Mouse (Mus musculus): Measurements from ENCODE around the gene Rrn3. TPM values are rescaled to one million over a fixed set of nuclear protein-coding genes. Genes with fewer than 3 reads are reported as not detected.
A peak's percentile ranks its signal among the peaks of the same experiment; 100 is the strongest.

Gene Rrn3
- polyA plus RNA-seq, 1 experiment from 2014 or later: 49.8 TPM

DNA sequence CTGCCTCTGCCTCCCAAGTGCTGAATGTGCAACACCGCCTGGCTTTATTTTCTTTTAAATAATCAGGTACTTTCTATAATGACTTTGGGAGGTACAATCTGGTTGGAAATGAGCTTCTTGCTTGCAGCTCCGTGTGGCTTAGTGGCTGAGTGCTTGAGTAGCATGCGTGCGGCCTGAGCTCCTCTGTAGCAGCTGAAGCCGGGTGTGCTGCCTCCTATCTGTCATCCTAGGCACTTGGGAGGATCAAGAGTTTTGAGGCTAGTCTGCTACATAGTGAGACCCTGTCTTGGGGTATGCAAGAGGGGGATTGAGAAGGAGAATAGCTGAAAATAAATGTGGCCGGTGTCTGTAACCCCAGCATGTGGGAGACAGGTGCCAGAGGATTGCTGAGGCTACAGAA is 31.6 kb downstream of the Rrn3 start:
- Histone ChIP-seq H3K4me1 (ENCODE audit: control insufficient read depth in 2 of 2, insufficient read depth in 2 of 2, low read length in 2 of 2) (no peaks in the 10 kb centered on the region), H3K9ac (ENCODE audit: low read length) (no peak overlapping the region), H3K4me3 (ENCODE audit: control insufficient read depth in 1 of 2, insufficient read depth in 1 of 2, low read depth in 1 of 2, low read length in 2 of 2) (no peak overlapping the region), H3K9me3 (ENCODE audit: control insufficient read depth, low read length) (no peaks in the 10 kb centered on the region), H3K4me2 (ENCODE audit: low read length) (no peak overlapping the region), H3K27me3 (ENCODE audit: control insufficient read depth, insufficient read depth, low read length) (no peaks in the 10 kb centered on the region), H3K36me3 (ENCODE audit: control insufficient read depth, insufficient read depth, low read length) (peaks cover 91% of the 10 kb centered on the region), H3K27ac (replicated peaks in 1 of 2; ENCODE audit: control insufficient read depth in 1 of 2, insufficient read depth in 1 of 2, low read depth in 2 of 2, low read length in 2 of 2) (no peak overlapping the region)
- no peak for ATAC-seq (ENCODE audit: insufficient number of reproducible peaks, insufficient read depth, low FRiP score, low read depth)
- 85% methylated on average over 6 of the region's 6 CpGs for WGBS

DNA sequence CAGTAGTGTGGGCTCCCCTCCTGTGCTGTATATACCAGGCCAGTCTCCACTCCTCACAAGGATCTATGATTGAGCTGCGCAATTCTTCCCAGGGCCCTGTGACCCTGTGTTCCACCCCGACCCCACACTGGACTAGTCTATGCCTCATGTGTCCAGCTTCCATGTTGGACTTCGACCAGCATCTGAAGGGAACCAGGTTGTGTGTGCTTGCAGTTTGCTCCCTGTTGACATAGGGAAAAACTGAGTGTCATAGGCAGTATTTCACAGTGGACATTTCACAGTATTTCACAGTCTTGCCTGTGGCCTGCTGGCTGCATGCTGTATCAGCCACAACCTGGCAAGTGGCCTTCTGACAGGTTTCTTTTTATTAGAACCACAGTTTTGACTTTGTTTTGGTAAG is 32.7 kb downstream of the Rrn3 start:
- no peak overlapping the region for H3K4me2 ChIP-seq (ENCODE audit: low read length)
- WGBS: 96% methylated on average over 3 of the region's 3 CpGs
- H3K4me3 ChIP-seq (ENCODE audit: control insufficient read depth in 1 of 2, insufficient read depth in 1 of 2, low read depth in 1 of 2, low read length in 2 of 2): no peak overlapping the region
- no peak for ATAC-seq (ENCODE audit: insufficient number of reproducible peaks, insufficient read depth, low FRiP score, low read depth)
- H3K9ac ChIP-seq (ENCODE audit: low read length): no peak overlapping the region
- H3K27me3 ChIP-seq (ENCODE audit: control insufficient read depth, insufficient read depth, low read length): no peaks in the 10 kb centered on the region
- H3K4me1 ChIP-seq (ENCODE audit: control insufficient read depth in 2 of 2, insufficient read depth in 2 of 2, low read length in 2 of 2): peaks cover 0 to 3% of the 10 kb centered on the region in 2 experiments; a peak in 2 of 4 replicates
- H3K27ac ChIP-seq (replicated peaks in 1 of 2; ENCODE audit: control insufficient read depth in 1 of 2, insufficient read depth in 1 of 2, low read depth in 2 of 2, low read length in 2 of 2): no peak overlapping the region
- H3K36me3 ChIP-seq (ENCODE audit: control insufficient read depth, insufficient read depth, low read length): peaks cover 82% of the 10 kb centered on the region
- no peaks in the 10 kb centered on the region for H3K9me3 ChIP-seq (ENCODE audit: control insufficient read depth, low read length)

DNA sequence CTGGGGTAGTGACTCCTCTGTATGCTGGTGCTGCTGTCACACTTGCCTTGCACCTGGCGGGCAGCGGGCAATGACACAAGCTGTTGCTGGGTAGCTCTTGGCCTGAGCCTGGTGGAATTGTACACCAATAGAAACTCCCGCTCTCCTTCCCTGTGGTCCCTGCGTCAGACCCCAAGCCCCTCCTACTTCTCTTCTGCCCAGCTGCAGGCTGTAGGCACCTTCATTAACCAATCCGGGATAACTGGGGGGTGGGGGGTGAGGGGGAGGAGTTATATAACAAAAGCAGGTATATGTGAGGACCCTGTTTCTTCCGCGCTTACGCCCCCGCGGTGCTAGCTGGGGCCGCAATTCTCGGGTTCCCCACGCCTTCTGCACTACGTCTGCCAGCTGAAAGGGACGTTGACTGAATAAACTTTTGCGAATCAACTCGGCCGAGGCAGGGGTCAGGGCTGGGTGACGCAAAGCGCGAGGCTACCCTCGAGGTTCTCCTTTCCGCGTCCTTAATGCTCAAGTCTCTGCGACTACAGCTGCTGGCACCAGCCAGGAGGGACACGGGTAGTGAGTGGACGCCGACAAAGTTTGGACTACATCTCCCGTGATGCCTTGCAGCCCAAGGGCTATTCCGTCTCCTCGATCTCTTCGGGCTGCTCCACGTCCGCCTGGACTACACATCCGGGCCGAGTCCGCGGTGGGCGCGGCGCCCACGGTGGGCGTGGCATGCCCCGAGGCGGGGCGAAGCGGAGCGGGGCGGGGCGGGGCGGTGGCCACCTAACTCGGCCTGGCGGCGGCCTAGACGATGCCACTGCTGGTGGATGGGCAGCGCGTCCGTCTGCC is 38.3 kb downstream of the Rrn3 start, which contains the start of gene Ntan1:
Gene Ntan1 (plus strand): TSS at position 286 of the 834 bp plus-strand sequence.
- H3K4me1 ChIP-seq (ENCODE audit: control insufficient read depth in 2 of 2, insufficient read depth in 2 of 2, low read length in 2 of 2): peaks cover 0 to 14% of the 10 kb centered on the region in 2 experiments; a peak in 3 of 4 replicates
- peak within 1 kb of the TSS; percentile 95 to 98 for H3K27ac ChIP-seq (replicated peaks in 1 of 2; ENCODE audit: control insufficient read depth in 1 of 2, insufficient read depth in 1 of 2, low read depth in 2 of 2, low read length in 2 of 2)
- no peaks in the 10 kb centered on the region for H3K27me3 ChIP-seq (ENCODE audit: control insufficient read depth, insufficient read depth, low read length)
- peak within 1 kb of the TSS; percentile 71 to 73 for H3K4me3 ChIP-seq (ENCODE audit: control insufficient read depth in 1 of 2, insufficient read depth in 1 of 2, low read depth in 1 of 2, low read length in 2 of 2)
- WGBS: under 1% methylated on average over 52 of the region's 58 CpGs
- peak within 1 kb of the TSS; percentile 66 for H3K4me2 ChIP-seq (ENCODE audit: low read length)
- ATAC-seq (ENCODE audit: insufficient number of reproducible peaks, insufficient read depth, low FRiP score, low read depth): peak; percentile 97
- peak within 1 kb of the TSS; percentile 84 for H3K9ac ChIP-seq (ENCODE audit: low read length)
- H3K36me3 ChIP-seq (ENCODE audit: control insufficient read depth, insufficient read depth, low read length): peaks cover 31% of the 10 kb centered on the region
- no peaks in the 10 kb centered on the region for H3K9me3 ChIP-seq (ENCODE audit: control insufficient read depth, low read length)

DNA sequence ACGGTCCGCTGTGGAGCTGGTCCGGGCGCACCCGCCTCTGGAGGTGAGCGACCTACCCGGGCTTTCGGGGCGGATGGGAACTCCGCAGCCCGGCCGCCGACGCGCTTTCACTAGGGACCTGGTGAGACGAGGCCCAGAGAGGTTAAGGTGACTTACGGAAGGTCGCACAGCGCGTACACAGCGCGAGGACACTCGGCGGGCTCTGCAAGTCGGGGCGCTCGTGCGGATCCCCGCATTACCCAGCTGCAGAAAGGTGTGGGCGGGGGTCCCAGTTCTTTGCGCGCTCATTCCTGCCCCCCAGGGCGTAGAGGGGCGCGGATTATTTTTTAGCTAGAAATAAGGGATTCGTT is 38.9 kb downstream of the Rrn3 start:
- ATAC-seq (ENCODE audit: insufficient number of reproducible peaks, insufficient read depth, low FRiP score, low read depth): peak; percentile 31
- Histone ChIP-seq H3K4me2 (ENCODE audit: low read length) (peak overlapping the region; percentile 66), H3K9me3 (ENCODE audit: control insufficient read depth, low read length) (no peaks in the 10 kb centered on the region), H3K27me3 (ENCODE audit: control insufficient read depth, insufficient read depth, low read length) (no peaks in the 10 kb centered on the region), H3K36me3 (ENCODE audit: control insufficient read depth, insufficient read depth, low read length) (peaks cover 25% of the 10 kb centered on the region), H3K4me3 (ENCODE audit: control insufficient read depth in 1 of 2, insufficient read depth in 1 of 2, low read depth in 1 of 2, low read length in 2 of 2) (peak overlapping the region; percentile 71 to 73), H3K27ac (replicated peaks in 1 of 2; ENCODE audit: control insufficient read depth in 1 of 2, insufficient read depth in 1 of 2, low read depth in 2 of 2, low read length in 2 of 2) (peak overlapping the region; percentile 52 to 98), H3K4me1 (ENCODE audit: control insufficient read depth in 2 of 2, insufficient read depth in 2 of 2, low read length in 2 of 2) (peaks cover 0 to 14% of the 10 kb centered on the region in 2 experiments; a peak in 3 of 4 replicates), H3K9ac (ENCODE audit: low read length) (peak overlapping the region; percentile 84)
- WGBS: under 1% methylated on average over 36 of the region's 36 CpGs

DNA sequence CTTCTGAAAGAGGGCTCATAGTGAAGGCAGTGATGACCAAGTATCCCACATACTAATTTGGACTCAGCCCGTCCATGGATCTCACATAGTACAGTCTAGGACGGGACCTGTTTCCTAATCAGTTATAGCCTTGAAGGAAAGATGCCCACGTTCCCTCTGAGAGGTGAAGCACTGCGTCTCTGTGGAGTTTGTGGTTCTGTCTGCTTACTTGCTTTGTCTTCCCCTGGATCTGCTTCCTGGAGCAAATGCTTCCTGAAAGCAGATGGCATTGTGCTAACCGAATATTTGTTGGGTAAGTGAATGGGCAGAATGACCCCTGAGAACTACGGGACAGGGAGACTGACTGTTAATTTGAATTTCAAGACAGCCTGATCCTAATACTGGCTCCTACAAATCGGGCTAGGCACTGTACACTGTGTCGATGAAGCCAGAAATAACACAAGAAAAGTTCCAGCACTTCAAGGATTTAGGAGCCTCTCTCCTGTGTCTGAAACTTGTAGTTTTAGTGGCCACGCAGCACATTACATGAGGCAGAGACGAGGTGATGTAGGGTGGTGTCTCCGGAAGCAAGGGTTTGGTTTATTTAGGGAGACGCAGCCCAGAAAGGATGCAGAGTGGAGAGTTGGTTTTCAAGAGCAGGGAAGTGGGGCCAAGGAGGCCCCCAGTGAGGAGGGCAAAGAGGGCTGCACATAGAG is 39.4 kb downstream of the Rrn3 start:
- Histone ChIP-seq H3K9ac (ENCODE audit: low read length) (peak overlapping the region; percentile 84), H3K4me1 (ENCODE audit: control insufficient read depth in 2 of 2, insufficient read depth in 2 of 2, low read length in 2 of 2) (peaks cover 0 to 14% of the 10 kb centered on the region in 2 experiments; a peak in 3 of 4 replicates), H3K27ac (replicated peaks in 1 of 2; ENCODE audit: control insufficient read depth in 1 of 2, insufficient read depth in 1 of 2, low read depth in 2 of 2, low read length in 2 of 2) (peak overlapping the region; percentile 52 to 98), H3K4me2 (ENCODE audit: low read length) (peak overlapping the region; percentile 66), H3K27me3 (ENCODE audit: control insufficient read depth, insufficient read depth, low read length) (no peaks in the 10 kb centered on the region), H3K36me3 (ENCODE audit: control insufficient read depth, insufficient read depth, low read length) (peaks cover 20% of the 10 kb centered on the region), H3K4me3 (ENCODE audit: control insufficient read depth in 1 of 2, insufficient read depth in 1 of 2, low read depth in 1 of 2, low read length in 2 of 2) (peak overlapping the region; percentile 71 to 73), H3K9me3 (ENCODE audit: control insufficient read depth, low read length) (no peaks in the 10 kb centered on the region)
- WGBS: 19% methylated on average over 12 of the region's 12 CpGs
- no peak for ATAC-seq (ENCODE audit: insufficient number of reproducible peaks, insufficient read depth, low FRiP score, low read depth)

DNA sequence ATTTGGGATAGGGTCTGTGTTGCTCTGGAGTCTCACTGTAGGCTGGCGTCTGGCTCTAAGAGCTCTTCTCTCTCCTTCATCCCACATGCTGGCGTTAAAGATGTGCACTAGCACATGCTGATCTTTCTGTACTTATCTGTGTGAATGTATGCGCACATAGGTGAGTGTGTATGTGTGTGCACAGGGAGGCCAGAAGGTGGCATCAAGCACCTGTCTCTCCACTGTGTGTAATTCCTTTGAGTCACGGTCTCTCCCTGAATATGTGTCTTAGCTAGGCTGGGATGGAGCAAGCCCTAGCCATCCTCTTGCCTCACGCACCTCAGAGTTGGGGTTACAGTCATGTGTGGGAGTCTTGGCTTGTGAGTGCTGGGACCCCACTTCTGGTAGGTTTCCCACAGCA is 40.3 kb downstream of the Rrn3 start:
- H3K9me3 ChIP-seq (ENCODE audit: control insufficient read depth, low read length): no peaks in the 10 kb centered on the region
- H3K4me1 ChIP-seq (ENCODE audit: control insufficient read depth in 2 of 2, insufficient read depth in 2 of 2, low read length in 2 of 2): peaks cover 0 to 15% of the 10 kb centered on the region in 2 experiments; a peak in 3 of 4 replicates
- no peak overlapping the region for H3K27ac ChIP-seq (replicated peaks in 1 of 2; ENCODE audit: control insufficient read depth in 1 of 2, insufficient read depth in 1 of 2, low read depth in 2 of 2, low read length in 2 of 2)
- peaks cover 11% of the 10 kb centered on the region for H3K36me3 ChIP-seq (ENCODE audit: control insufficient read depth, insufficient read depth, low read length)
- no peaks in the 10 kb centered on the region for H3K27me3 ChIP-seq (ENCODE audit: control insufficient read depth, insufficient read depth, low read length)
- no peak overlapping the region for H3K4me3 ChIP-seq (ENCODE audit: control insufficient read depth in 1 of 2, insufficient read depth in 1 of 2, low read depth in 1 of 2, low read length in 2 of 2)
- H3K4me2 ChIP-seq (ENCODE audit: low read length): peak overlapping the region; percentile 66; the same call in 1 of the 2 replicates
- H3K9ac ChIP-seq (ENCODE audit: low read length): peak overlapping the region; percentile 84; the same call in 1 of the 2 replicates
- WGBS: 95% methylated on average over 5 of the region's 5 CpGs
- ATAC-seq (ENCODE audit: insufficient number of reproducible peaks, insufficient read depth, low FRiP score, low read depth): no peak

DNA sequence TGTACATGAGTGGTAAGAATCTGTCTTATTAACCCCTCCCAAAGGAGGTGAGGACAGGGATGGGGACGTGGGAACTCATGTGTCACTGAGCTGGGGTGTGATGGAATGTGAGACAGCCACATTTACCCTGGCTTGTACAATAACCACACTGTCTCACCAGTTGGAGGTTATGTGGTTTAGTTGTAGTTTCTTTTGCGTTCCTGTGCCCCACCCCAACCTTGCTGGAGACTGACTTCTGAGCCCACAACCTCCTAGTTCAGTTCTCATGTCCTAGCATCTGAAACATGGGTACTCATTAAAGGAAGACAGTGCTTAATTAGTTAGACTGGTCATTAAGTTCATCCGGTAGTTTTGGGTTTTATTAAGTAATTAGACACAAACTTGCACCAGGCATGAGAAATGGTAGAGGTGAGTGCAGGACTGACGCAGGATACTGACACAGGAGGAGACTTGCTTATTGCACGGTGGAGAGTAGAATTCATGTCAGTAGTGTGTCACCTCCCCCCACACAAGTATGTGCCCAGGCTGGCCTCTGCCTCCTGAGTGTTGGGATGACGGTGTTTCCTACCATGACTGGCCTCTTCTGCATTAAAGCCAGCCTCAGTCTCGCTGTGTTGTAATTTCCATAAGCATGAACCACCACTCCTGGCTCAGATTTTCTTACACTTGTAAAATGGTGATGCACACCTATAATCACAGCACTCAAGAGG is 45.4 kb downstream of the Rrn3 start:
- Histone ChIP-seq H3K4me2 (ENCODE audit: low read length) (no peak overlapping the region), H3K27ac (replicated peaks in 1 of 2; ENCODE audit: control insufficient read depth in 1 of 2, insufficient read depth in 1 of 2, low read depth in 2 of 2, low read length in 2 of 2) (0 out of 4 replicates have a peak overlapping the region, but pooled peaks have one; percentile 2 to 15), H3K9ac (ENCODE audit: low read length) (peak overlapping the region; percentile 25; the same call in 1 of the 2 replicates), H3K4me3 (ENCODE audit: control insufficient read depth in 1 of 2, insufficient read depth in 1 of 2, low read depth in 1 of 2, low read length in 2 of 2) (no peak overlapping the region), H3K9me3 (ENCODE audit: control insufficient read depth, low read length) (no peaks in the 10 kb centered on the region), H3K4me1 (ENCODE audit: control insufficient read depth in 2 of 2, insufficient read depth in 2 of 2, low read length in 2 of 2) (peaks cover 0 to 9% of the 10 kb centered on the region in 2 experiments; a peak in 2 of 4 replicates), H3K36me3 (ENCODE audit: control insufficient read depth, insufficient read depth, low read length) (peaks cover 45% of the 10 kb centered on the region), H3K27me3 (ENCODE audit: control insufficient read depth, insufficient read depth, low read length) (no peaks in the 10 kb centered on the region)
- no peak for ATAC-seq (ENCODE audit: insufficient number of reproducible peaks, insufficient read depth, low FRiP score, low read depth)
- WGBS: 57% methylated on average over 7 of the region's 7 CpGs
